Mouse (Mus musculus): ENCODE results near the gene Zbtb4.

GRCm38 (mm10) chr11:69757303-69758089, 8.2 kb upstream of the Zbtb4 start:
- TF ChIP-seq CTCF (IDR thresholded peaks at IDR 0.05; ENCODE audit: borderline replicate concordance, insufficient read depth, low read depth, low read length) = no peak
- no peak for TF ChIP-seq POLR2A (IDR thresholded peaks at IDR 0.05; ENCODE audit: borderline replicate concordance, insufficient read depth, low read length)
